Mouse (Mus musculus): Measurements from ENCODE around the gene Hcfc2. TPM values are rescaled to one million over a fixed set of nuclear protein-coding genes. Genes with fewer than 3 reads are reported as not detected.

The Hcfc2 gene
- polyA plus RNA-seq, 1 experiment from 2014 or later, result 47.9 TPM

- no peak overlapping the region for H3K27ac ChIP-seq
- H3K4me1 ChIP-seq (replicated peaks), result peaks cover 47% of the 10 kb centered on the region
- peaks cover 80% of the 10 kb centered on the region for H3K36me3 ChIP-seq
- H3K9me3 ChIP-seq, result peaks cover 4% of the 10 kb centered on the region; the same call in 1 of the 2 replicates
- no peaks in the 10 kb centered on the region for H3K27me3 ChIP-seq
- H3K4me3 ChIP-seq (replicated peaks), result no peak overlapping the region
- H3K4me2 ChIP-seq, result no peak overlapping the region
- no peak overlapping the region for H3K9ac ChIP-seq (replicated peaks)
- no peak for ATAC-seq (ENCODE audit: insufficient number of reproducible peaks, insufficient read depth, low FRiP score, low TSS enrichment, low read depth)
- WGBS, result 84% methylated on average over 6 of the region's 6 CpGs
These were observed 62.4 kb downstream of the Hcfc2 start for GRCm38 (mm10) chr10:82758368-82758767.

- no peak overlapping the region for H3K9ac ChIP-seq (replicated peaks)
- peaks cover 4% of the 10 kb centered on the region; the same call in 1 of the 2 replicates for H3K9me3 ChIP-seq
- ATAC-seq (ENCODE audit: insufficient number of reproducible peaks, insufficient read depth, low FRiP score, low TSS enrichment, low read depth), result no peak
- no peak overlapping the region for H3K27ac ChIP-seq
- no peak overlapping the region for H3K4me3 ChIP-seq (replicated peaks)
- peaks cover 75% of the 10 kb centered on the region for H3K36me3 ChIP-seq
- no peaks in the 10 kb centered on the region for H3K27me3 ChIP-seq
- over 99% methylated on average over 3 of the region's 3 CpGs for WGBS
- H3K4me1 ChIP-seq (replicated peaks), result peaks cover 47% of the 10 kb centered on the region
- no peak overlapping the region for H3K4me2 ChIP-seq
These were observed 62.9 kb downstream of the Hcfc2 start for GRCm38 (mm10) chr10:82758878-82759277.

- no peak overlapping the region for H3K27ac ChIP-seq
- H3K4me3 ChIP-seq (replicated peaks), result no peak overlapping the region
- 88% methylated on average over 5 of the region's 5 CpGs for WGBS
- H3K36me3 ChIP-seq, result peaks cover 67% of the 10 kb centered on the region
- H3K9ac ChIP-seq (replicated peaks), result no peak overlapping the region
- peaks cover 4% of the 10 kb centered on the region; the same call in 1 of the 2 replicates for H3K9me3 ChIP-seq
- no peak for ATAC-seq (ENCODE audit: insufficient number of reproducible peaks, insufficient read depth, low FRiP score, low TSS enrichment, low read depth)
- no peaks in the 10 kb centered on the region for H3K27me3 ChIP-seq
- no peak overlapping the region for H3K4me2 ChIP-seq
- H3K4me1 ChIP-seq (replicated peaks), result peaks cover 50% of the 10 kb centered on the region
These were observed 63.7 kb downstream of the Hcfc2 start for GRCm38 (mm10) chr10:82759706-82760105.

DNA sequence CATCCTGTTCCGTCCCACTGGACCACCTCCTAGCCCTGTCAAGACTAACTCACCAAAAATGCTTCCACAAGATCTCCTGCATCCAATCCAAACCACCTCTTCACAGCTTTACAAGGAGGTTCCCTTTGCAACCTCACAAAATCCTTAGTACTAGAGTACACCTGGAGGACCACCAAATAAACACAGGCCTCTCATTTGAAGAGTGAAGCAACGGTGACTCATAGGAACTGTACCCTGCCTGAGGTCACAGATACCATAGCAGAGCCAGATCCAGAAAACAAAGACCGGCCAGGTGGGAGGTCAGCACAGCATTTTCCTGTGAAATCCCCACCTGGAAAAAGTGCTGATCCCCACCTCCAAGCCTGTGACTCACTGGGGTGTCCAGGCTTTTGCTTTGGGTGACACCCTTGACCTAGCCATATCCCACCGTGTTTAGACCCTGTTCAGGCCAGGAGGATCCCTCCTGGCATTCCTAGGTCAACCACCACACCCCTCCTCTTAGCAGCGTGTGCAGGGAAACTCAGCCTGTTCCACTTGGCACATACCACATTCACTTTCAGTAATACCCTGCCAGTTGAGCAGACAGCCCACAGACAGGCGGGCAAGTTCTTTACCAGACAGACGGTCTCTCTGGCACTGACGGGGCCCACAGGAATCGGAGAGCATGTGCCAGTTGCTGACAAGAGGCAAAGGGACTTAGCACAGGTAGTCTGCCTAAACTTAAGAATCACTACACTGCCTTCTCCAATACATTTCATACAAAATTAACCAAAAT is 65.3 kb downstream of the Hcfc2 start:
- Histone ChIP-seq H3K36me3 (peaks cover 53% of the 10 kb centered on the region), H3K27ac (no peak overlapping the region), H3K9me3 (0 out of 2 replicates have a peak, but pooled peaks cover 4% of the 10 kb centered on the region), H3K4me2 (peak overlapping the region; percentile 73), H3K27me3 (no peaks in the 10 kb centered on the region), H3K4me1 (replicated peaks) (peaks cover 52% of the 10 kb centered on the region), H3K4me3 (replicated peaks) (0 out of 2 replicates have a peak overlapping the region, but pooled peaks have one; percentile 7), H3K9ac (replicated peaks) (0 out of 2 replicates have a peak overlapping the region, but pooled peaks have one; percentile 12)
- ATAC-seq (ENCODE audit: insufficient number of reproducible peaks, insufficient read depth, low FRiP score, low TSS enrichment, low read depth), result no peak
- WGBS, result 82% methylated on average over 9 of the region's 9 CpGs

DNA sequence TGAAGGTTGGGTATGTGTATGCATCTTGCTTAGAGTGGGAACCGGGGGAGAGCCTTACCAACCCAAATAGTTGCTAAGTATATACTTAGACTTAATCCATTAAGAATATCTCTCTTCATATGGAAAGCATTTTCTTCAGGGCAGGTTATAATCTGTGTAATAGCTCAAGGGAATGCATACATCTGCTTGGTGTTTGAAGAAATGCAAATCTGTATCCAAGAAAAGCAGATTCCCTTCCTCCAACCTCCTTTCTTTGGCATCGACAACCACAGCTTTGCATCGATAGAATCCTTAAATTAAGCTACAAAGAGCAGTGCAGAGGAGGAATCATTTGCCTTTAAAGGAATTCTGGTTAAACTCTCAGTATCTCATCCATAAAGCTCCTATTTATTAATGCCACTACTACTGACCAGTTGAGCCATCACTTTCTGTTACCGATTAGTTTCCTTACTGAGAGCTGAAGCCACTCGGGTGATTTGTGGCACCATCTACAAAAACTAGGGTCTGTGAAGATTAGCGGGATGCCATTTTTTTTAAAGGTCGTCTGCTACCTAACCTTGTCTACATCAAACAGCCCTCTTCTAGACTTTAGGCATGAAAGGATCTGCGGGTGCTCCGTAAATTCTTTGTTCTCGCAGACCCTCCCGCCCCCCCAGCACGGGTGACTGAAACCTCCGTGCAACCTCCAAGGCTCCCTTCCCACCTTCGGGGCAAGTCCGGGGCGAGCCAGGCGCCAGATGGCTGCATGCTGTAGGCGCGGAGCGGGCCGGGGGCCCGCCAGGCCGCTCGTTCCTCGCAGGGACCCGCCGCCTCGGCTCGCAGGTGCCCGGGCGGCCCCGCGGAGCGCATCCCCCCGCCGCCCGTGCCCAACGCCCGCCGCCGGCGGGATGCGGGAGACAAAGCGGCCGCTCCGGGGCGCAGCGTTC is 67.1 kb downstream of the Hcfc2 start:
- Histone ChIP-seq H3K4me1 (replicated peaks) (peaks cover 44% of the 10 kb centered on the region), H3K27me3 (no peaks in the 10 kb centered on the region), H3K4me2 (peak overlapping the region; percentile 73), H3K9me3 (no peaks in the 10 kb centered on the region), H3K36me3 (peaks cover 36% of the 10 kb centered on the region), H3K27ac (peak overlapping the region; percentile 100), H3K9ac (replicated peaks) (peak overlapping the region; percentile 100), H3K4me3 (replicated peaks) (peak overlapping the region; percentile 96)
- WGBS, result under 1% methylated on average over 48 of the region's 48 CpGs
- ATAC-seq (ENCODE audit: insufficient number of reproducible peaks, insufficient read depth, low FRiP score, low TSS enrichment, low read depth), result no peak

GRCm38 (mm10) chr10:82763840-82764631 is 68.1 kb downstream of the Hcfc2 start, which contains the start of gene Nfyb:
Gene Nfyb, minus strand, starts transcription at chr10:82764144.
- Histone ChIP-seq H3K36me3 (peaks cover 25% of the 10 kb centered on the region), H3K9me3 (no peaks in the 10 kb centered on the region), H3K27me3 (no peaks in the 10 kb centered on the region), H3K9ac (replicated peaks) (peak within 1 kb of the TSS; percentile 100), H3K4me1 (replicated peaks) (peaks cover 37% of the 10 kb centered on the region), H3K4me2 (peak within 1 kb of the TSS; percentile 73), H3K27ac (peak within 1 kb of the TSS; percentile 100), H3K4me3 (replicated peaks) (peak within 1 kb of the TSS; percentile 96)
- 1% methylated on average over 66 of the region's 68 CpGs for WGBS
- ATAC-seq (ENCODE audit: insufficient number of reproducible peaks, insufficient read depth, low FRiP score, low TSS enrichment, low read depth), result peak; percentile 97

DNA sequence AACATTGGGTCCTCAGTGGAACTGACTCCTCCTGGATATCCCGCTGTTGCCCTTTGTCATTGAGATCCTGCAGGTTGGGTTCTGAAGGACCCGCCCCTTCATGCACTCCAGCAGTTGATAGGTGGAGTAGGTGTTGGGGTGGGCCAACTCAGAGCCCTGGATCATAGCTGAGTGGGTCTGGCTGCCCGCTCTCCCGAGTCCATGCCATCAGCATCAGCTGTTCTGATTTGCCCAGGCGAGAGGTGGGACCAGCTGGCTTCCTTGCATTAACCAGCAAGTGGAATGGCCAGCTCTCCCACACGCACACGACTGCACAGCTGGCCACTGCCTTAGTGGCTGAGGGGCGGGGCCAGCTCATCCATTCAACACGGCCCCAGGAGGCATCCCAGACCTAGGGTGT is 72.9 kb downstream of the Hcfc2 start:
- Histone ChIP-seq H3K27me3 (no peaks in the 10 kb centered on the region), H3K9ac (replicated peaks) (no peak overlapping the region), H3K27ac (no peak overlapping the region), H3K36me3 (no peaks in the 10 kb centered on the region), H3K4me1 (replicated peaks) (peaks cover 8% of the 10 kb centered on the region; the same call in 1 of the 2 replicates), H3K4me3 (replicated peaks) (no peak overlapping the region), H3K9me3 (no peaks in the 10 kb centered on the region), H3K4me2 (no peak overlapping the region)
- ATAC-seq (ENCODE audit: insufficient number of reproducible peaks, insufficient read depth, low FRiP score, low TSS enrichment, low read depth), result no peak
- WGBS, result 18% methylated on average over 9 of the region's 9 CpGs

- H3K4me2 ChIP-seq, result no peak overlapping the region
- no peaks in the 10 kb centered on the region for H3K27me3 ChIP-seq
- no peak overlapping the region for H3K9ac ChIP-seq (replicated peaks)
- no peak for ATAC-seq (ENCODE audit: insufficient number of reproducible peaks, insufficient read depth, low FRiP score, low TSS enrichment, low read depth)
- H3K4me3 ChIP-seq (replicated peaks), result no peak overlapping the region
- WGBS, result 84% methylated on average over 2 of the region's 2 CpGs
- no peaks in the 10 kb centered on the region for H3K36me3 ChIP-seq
- H3K9me3 ChIP-seq, result no peaks in the 10 kb centered on the region
- no peak overlapping the region for H3K27ac ChIP-seq
- H3K4me1 ChIP-seq (replicated peaks), result peaks cover 3% of the 10 kb centered on the region; the same call in 1 of the 2 replicates
These were observed 74.8 kb downstream of the Hcfc2 start for GRCm38 (mm10) chr10:82770713-82771112.

DNA sequence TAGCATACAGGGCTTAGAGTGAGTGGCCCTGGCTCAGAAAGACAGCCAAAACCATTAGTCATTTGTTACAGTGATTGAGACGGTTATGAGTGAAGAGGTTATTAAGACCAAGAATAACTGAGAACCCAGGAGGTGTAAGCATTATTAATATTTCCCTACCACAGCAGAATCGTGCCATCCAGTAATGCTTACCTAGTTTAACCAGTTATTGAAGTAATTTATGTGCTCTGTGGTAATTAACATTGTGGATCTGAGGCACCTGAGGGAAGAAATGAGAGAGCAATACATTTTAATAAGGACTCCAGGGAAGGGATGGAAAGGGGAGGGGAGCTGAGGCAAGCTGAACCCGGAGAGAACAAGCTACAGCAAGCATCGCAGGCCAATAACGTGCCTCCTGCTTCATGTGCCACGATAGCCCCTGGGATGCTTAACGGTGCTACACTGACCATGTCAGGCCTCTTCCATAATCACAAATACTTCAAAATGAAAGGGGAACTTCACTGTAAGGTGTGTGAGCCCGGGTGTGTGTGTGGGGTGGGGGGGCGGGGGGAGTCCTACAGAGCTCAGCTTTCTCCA is 75.7 kb downstream of the Hcfc2 start:
- no peak for ATAC-seq (ENCODE audit: insufficient number of reproducible peaks, insufficient read depth, low FRiP score, low TSS enrichment, low read depth)
- no peaks in the 10 kb centered on the region for H3K27me3 ChIP-seq
- H3K4me1 ChIP-seq (replicated peaks), result peaks cover 3% of the 10 kb centered on the region; the same call in 1 of the 2 replicates
- no peak overlapping the region for H3K27ac ChIP-seq
- no peaks in the 10 kb centered on the region for H3K9me3 ChIP-seq
- no peak overlapping the region for H3K4me3 ChIP-seq (replicated peaks)
- WGBS, result 72% methylated on average over 9 of the region's 9 CpGs
- H3K4me2 ChIP-seq, result no peak overlapping the region
- no peaks in the 10 kb centered on the region for H3K36me3 ChIP-seq
- H3K9ac ChIP-seq (replicated peaks), result no peak overlapping the region

DNA sequence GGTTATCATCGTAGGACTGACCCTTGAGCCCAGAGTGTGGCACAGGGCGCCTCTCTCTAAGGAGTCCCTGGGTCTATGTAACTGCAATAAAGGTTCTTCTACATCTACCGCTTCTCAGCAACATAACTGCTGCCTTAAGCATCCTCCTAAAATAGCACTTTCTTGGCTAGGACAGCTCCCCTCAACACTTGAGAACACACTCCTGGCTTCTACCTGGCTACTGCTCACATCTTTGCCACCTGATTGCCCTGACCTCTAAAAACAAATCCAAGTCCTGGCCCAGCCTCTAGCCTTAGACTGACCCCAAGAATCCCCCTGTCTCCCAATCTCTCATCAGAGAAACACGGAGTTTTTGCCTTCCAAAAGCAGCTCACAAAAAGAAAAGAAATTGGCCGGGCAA is 78.9 kb downstream of the Hcfc2 start:
- Histone ChIP-seq H3K36me3 (no peaks in the 10 kb centered on the region), H3K4me2 (no peak overlapping the region), H3K9ac (replicated peaks) (no peak overlapping the region), H3K9me3 (no peaks in the 10 kb centered on the region), H3K4me3 (replicated peaks) (no peak overlapping the region), H3K27ac (no peak overlapping the region), H3K4me1 (replicated peaks) (peaks cover 11% of the 10 kb centered on the region), H3K27me3 (no peaks in the 10 kb centered on the region)
- ATAC-seq (ENCODE audit: insufficient number of reproducible peaks, insufficient read depth, low FRiP score, low TSS enrichment, low read depth), result no peak
- WGBS, result 91% methylated on average over 5 of the region's 5 CpGs

Measured in limb, embryonic 12.5 days (tissue).